Mouse (Mus musculus) myocyte (in vitro differentiated cells): ENCODE data around the gene Inf2.

Source experiments
- CEBPB ChIP-seq: IDR thresholded peaks from 2 replicates; pipeline ENCODE4 v1.6.1; 2011; ENCODE audit warnings: mild to moderate bottlenecking, moderate library complexity; ENCODE audit not compliant: poor library complexity, insufficient read depth, severe bottlenecking
- E2F4 ChIP-seq: IDR thresholded peaks from one replicate; pipeline ENCODE4 v1.6.1; 2011; ENCODE audit warnings: mild to moderate bottlenecking, control low read depth, moderate library complexity; ENCODE audit not compliant: insufficient read depth
- POLR2AphosphoS2 ChIP-seq: IDR thresholded peaks from one replicate; pipeline ENCODE4 v1.6.1; 2011; ENCODE audit warnings: low read depth, control low read depth; ENCODE audit not compliant: insufficient read length

GRCm38 (mm10) chr12:112644855-112645506 lies 56.4 kb downstream of the Inf2 start:
- no peak for TF ChIP-seq E2F4
- peak; percentile 85 for TF ChIP-seq POLR2AphosphoS2
- no peak for TF ChIP-seq CEBPB
